ENCODE assay signal across 20 mouse cellular contexts in genomic region chr3:116391399-116391798, GRCm38 (mm10). TPM values are rescaled to one million over a fixed set of nuclear protein-coding genes. Genes with fewer than 3 reads are reported as not detected.
DNase-seq lines count a peak whose midpoint lies in the region; ATAC-seq and TF ChIP-seq lines count a peak whose summit lies in the region.
"Had no signal": no experiment of that assay in that cellular context is flagged by ENCODE, and none has a peak within 500 bp of the region (broad histone marks: within the 10 kb centered on the region; RNA-seq: fewer than 3 reads in every experiment).

No protein-coding gene starts in this region.

- ATAC-seq in heart, postnatal 0 days (ENCODE audit: insufficient read depth, low read depth): no peak
- ATAC-seq: activated CD4-positive, CD25-positive, alpha-beta regulatory T cell, adult 4 months; forebrain, embryonic 16.5 days; Patski had no signal

- H3K9me3 ChIP-seq in heart, postnatal 0 days (replicated peaks; ENCODE audit: control insufficient read depth, low read length): no peaks in the 10 kb centered on the region
- H3K9me3 ChIP-seq in limb, embryonic 10.5 days (replicated peaks): no peaks in the 10 kb centered on the region
- H3K9me3 ChIP-seq: embryonic facial prominence, embryonic 12.5 days; hindbrain, embryonic 10.5 days had no signal

- no peak for DNase-seq in heart, postnatal 0 days (ENCODE audit: low spot score)
- no peak for DNase-seq in heart, postnatal 14 days
- DNase-seq in spleen, adult 2 months (ENCODE audit: low read depth in 1 of 2, low spot score in 2 of 2): no peak
- no peak for DNase-seq in spleen, adult 12 weeks (ENCODE audit: low spot score)
- DNase-seq in limb, embryonic 10.5 days (ENCODE audit: low spot score): no peak
- no peak for DNase-seq in retina, postnatal 1 day
- DNase-seq in left cerebral cortex, adult 2 months (ENCODE audit: extremely low spot score in 1 of 2, low spot score in 2 of 2): no peak
- DNase-seq: adrenal gland, postnatal 14 days; cerebellum, adult 2 months; gastrocnemius, postnatal 10 days; heart, adult 2 months; lung, postnatal 36 days; right cerebral cortex, adult 18-20 months; thymus, adult 2 months had no signal

- no peaks in the 10 kb centered on the region for H3K36me3 ChIP-seq in heart, postnatal 0 days (replicated peaks; ENCODE audit: control insufficient read depth, insufficient read depth, low read length)
- H3K36me3 ChIP-seq in spleen, adult 2 months (ENCODE audit: control insufficient read depth, insufficient read depth, low read length): peaks cover 8% of the 10 kb centered on the region
- H3K36me3 ChIP-seq in limb, embryonic 10.5 days: peaks cover 35% of the 10 kb centered on the region

- H3K27me3 ChIP-seq in heart, postnatal 0 days (ENCODE audit: control insufficient read depth, insufficient read depth, low read length): no peaks in the 10 kb centered on the region
- H3K27me3 ChIP-seq in spleen, adult 2 months (ENCODE audit: control insufficient read depth, insufficient read depth, low read length): no peaks in the 10 kb centered on the region
- H3K27me3 ChIP-seq in limb, embryonic 10.5 days (ENCODE audit: low read depth, poor library complexity, severe bottlenecking): no peaks in the 10 kb centered on the region
- H3K27me3 ChIP-seq: embryonic facial prominence, embryonic 12.5 days; Patski had no signal

- no peak overlapping the region for H3K4me3 ChIP-seq in heart, postnatal 0 days (ENCODE audit: low read depth, low read length)
- no peak overlapping the region for H3K4me3 ChIP-seq in spleen, adult 2 months (ENCODE audit: extremely low read depth, insufficient read depth, insufficient read length)
- no peak overlapping the region for H3K4me3 ChIP-seq in limb, embryonic 10.5 days
- no peak overlapping the region for H3K4me3 ChIP-seq in left cerebral cortex, adult 2 months
- H3K4me3 ChIP-seq: embryonic facial prominence, embryonic 12.5 days; heart, adult 2 months; hindbrain, embryonic 10.5 days; layer of hippocampus, adult 2 months had no signal

- no peak for TF ChIP-seq POLR2A in spleen, adult 2 months (IDR thresholded peaks at IDR 0.05; ENCODE audit: low read depth, low read length)

- H3K27ac ChIP-seq in heart, postnatal 0 days (ENCODE audit: low read depth): 0 out of 2 replicates have a peak overlapping the region, but pooled peaks have one; percentile 6
- H3K27ac ChIP-seq in spleen, adult 2 months (ENCODE audit: insufficient read depth, low read length): 0 out of 2 replicates have a peak overlapping the region, but pooled peaks have one; percentile 21
- H3K27ac ChIP-seq in limb, embryonic 10.5 days: 0 out of 2 replicates have a peak overlapping the region, but pooled peaks have one; percentile 19
- H3K27ac ChIP-seq in left cerebral cortex, adult 2 months: no peak overlapping the region
- H3K27ac ChIP-seq: embryonic facial prominence, embryonic 12.5 days; heart, adult 2 months; hindbrain, embryonic 10.5 days; layer of hippocampus, adult 2 months had no signal

- TF ChIP-seq EP300 in heart, postnatal 0 days (IDR thresholded peaks at IDR 0.05; ENCODE audit: low read depth): no peak

- peaks cover 8% of the 10 kb centered on the region; the same call in 1 of the 2 replicates for H3K4me1 ChIP-seq in heart, postnatal 0 days (ENCODE audit: control insufficient read depth, insufficient read depth)
- H3K4me1 ChIP-seq in spleen, adult 2 months (ENCODE audit: control insufficient read depth, insufficient read depth, insufficient read length): no peaks in the 10 kb centered on the region; the same call in 1 of the 2 replicates
- peaks cover 28% of the 10 kb centered on the region for H3K4me1 ChIP-seq in limb, embryonic 10.5 days
- H3K4me1 ChIP-seq: embryonic facial prominence, embryonic 12.5 days; hindbrain, embryonic 10.5 days had no signal

- WGBS in heart, postnatal 0 days: 64% methylated on average over 10 of the region's 10 CpGs
- WGBS in spleen, adult 2 months: 88% methylated on average over 10 of the region's 10 CpGs
- 38% methylated on average over 10 of the region's 10 CpGs for WGBS in limb, embryonic 10.5 days

- no peak overlapping the region for H3K9ac ChIP-seq in heart, postnatal 0 days (replicated peaks; ENCODE audit: low read depth, low read length)
- H3K9ac ChIP-seq: embryonic facial prominence, embryonic 12.5 days had no signal

- no peak for TF ChIP-seq CTCF in heart, postnatal 0 days (IDR thresholded peaks at IDR 0.05; ENCODE audit: low read depth)
- no peak for TF ChIP-seq CTCF in spleen, adult 2 months (IDR thresholded peaks at IDR 0.05; ENCODE audit: extremely low read depth, insufficient read depth, insufficient read length, insufficient replicate concordance)
- no peak for TF ChIP-seq CTCF in left cerebral cortex, adult 2 months (IDR thresholded peaks at IDR 0.05)

- intact Hi-C loops in heart, postnatal 14 days (cut with DNase I): no loop called here
- intact Hi-C loops in left cerebral cortex, adult 2 months (cut with DNase I): no loop called here

- H3K4me2 ChIP-seq in heart, postnatal 0 days (ENCODE audit: low read depth, low read length): no peak overlapping the region
- H3K4me2 ChIP-seq: embryonic facial prominence, embryonic 12.5 days had no signal

RNA-seq across cellular contexts. Expression of gene Cdc14a, which starts 32.4 kb away (rescaled TPM):
- total RNA-seq in heart, postnatal 0 days (2014; rRNA removed; ENCODE audit: low replicate concordance): 3.0 and 6.1 TPM in 2 replicates
- polyA plus RNA-seq in heart, postnatal 0 days (2015; fragmentation: Nextera tagmentation; extraction: Ambion mirVana): 2.2 and 2.5 TPM in 2 replicates
- 1 to 10 TPM; 3.8 to 4.7 TPM for total RNA-seq in heart, postnatal 14 days (2021)
- polyA plus RNA-seq in spleen, adult 2 months (2012; rRNA removed): 4.7 and 6.9 TPM in 2 replicates
- 12.0 and 13.1 TPM in 2 replicates for polyA plus RNA-seq in limb, embryonic 10.5 days (2016; fragmentation: Nextera tagmentation; extraction: Ambion mirVana)
- total RNA-seq in left cerebral cortex, adult 2 months (2021): 1 to 10 TPM; 2.6 to 4.5 TPM
